Mouse (Mus musculus) adipocyte (in vitro differentiated cells): ENCODE measurements around the gene Etl4.
"Not testable (repeated sequence)": the region's sequence is repeated elsewhere in the genome, so short reads cannot be mapped to it uniquely, and the experiment has no call there.

Experiments used
- DNase-seq: peaks from one replicate; pipeline ENCODE4 v3.0.0-alpha.2; 2016; ENCODE audit warnings: low spot score

Gene Etl4

DNA sequence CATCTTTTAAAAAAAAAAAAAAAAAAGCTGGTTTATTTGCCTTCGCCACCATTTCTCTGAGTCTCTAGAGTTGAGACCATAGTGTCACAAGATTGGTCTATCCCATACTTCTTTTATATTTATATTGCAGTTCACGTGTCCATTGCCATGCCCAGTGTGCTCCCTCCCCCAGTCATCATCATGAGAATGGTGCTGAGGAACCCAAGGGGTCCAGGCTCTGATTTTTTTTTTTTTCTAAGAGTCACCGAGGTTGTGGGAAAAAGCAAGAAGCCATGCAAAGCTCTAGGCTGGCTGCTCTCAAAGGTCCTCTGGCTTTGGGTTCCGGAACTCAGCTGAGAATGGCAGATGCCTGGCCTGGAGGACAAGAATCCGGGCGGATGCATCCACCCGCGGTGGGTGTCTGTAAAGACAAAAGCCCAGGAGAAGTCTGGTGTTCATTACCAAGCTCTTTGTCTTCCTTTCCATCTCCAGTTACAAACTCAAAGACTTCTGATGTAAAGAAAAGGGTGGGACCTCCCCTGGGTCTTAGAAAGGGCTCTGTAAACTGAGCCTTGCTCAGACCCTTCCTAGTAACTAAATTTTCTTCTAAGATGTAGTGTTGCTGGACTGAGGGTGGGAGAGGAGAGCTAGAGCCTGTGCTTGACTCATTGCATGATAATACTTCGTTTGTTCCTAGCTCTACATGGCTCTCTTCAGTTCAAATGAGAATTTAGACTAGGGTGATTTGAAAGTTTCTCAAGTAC, 745.2 kb downstream of the Etl4 start:
- DNase-seq, result no peak

- no peak for DNase-seq
Observed at GRCm38 (mm10) chr2:20655341-20655612, 745.7 kb downstream of the Etl4 start.

- no peak for DNase-seq
Observed at GRCm38 (mm10) chr2:20657856-20658255, 748.3 kb downstream of the Etl4 start.

GRCm38 (mm10) chr2:20661841-20662240, 752.3 kb downstream of the Etl4 start:
- no peak for DNase-seq

- DNase-seq, result no peak
Observed at GRCm38 (mm10) chr2:20662696-20663095, 753.1 kb downstream of the Etl4 start.

DNA sequence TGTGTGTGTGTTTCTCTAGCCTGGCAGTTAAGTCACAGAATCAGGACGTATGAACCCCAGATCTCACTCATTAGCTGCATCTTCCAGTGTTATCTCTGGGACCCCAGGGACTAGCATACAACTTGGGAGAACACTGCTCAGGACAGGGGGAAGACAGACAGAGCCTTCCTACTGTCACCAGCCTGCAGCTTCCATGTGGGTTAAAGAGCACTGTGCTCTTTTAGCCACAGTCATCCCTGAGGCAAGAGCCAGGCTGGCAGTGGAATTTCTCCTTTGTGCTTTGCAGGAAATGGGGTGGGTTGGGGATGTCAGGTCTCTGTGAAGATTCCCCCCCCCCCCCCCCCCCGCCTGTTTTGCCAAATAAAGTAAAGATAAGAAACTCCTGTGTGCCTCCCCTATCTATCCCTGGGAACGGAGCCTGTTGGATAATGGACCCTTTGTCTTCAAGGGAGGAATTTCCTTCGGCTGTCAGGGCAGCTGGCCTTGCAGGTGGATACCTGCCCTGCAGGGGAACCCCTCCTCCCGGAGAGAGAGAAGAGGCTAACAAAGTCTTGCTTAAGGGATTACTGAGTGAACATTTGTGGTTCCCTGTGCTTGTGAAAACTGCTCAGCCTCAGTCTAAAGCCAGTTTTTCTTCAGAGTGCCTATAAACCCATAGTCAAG, 755.9 kb downstream of the Etl4 start:
- DNase-seq, result no peak

DNA sequence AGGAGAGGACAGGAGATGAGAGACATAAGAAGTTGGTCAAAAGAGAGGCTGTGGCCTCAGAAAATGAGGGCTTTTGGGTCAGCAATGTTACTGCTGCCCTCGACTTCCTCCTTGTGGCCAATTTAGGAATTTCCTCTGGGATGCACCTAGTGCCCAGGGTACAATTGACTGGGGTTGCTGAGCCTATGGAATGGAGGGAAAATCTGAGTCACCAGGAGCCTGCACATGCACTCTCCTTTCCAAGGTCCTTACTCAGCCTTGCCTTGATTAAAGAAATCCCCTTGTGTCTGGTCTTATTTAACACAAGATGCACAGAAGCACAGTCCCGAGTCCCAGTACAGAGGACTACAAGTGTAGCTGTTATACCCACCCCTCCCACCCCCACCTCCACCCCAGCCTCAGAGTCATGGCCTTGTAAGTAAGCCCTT, 756.5 kb downstream of the Etl4 start:
- peak; percentile 2 for DNase-seq

GRCm38 (mm10) chr2:20667876-20668275, 758.3 kb downstream of the Etl4 start:
- no peak for DNase-seq

GRCm38 (mm10) chr2:20668276-20669030, 758.9 kb downstream of the Etl4 start:
- not testable (repeated sequence) for DNase-seq

- no peak for DNase-seq
Observed at GRCm38 (mm10) chr2:20669367-20669766, 759.8 kb downstream of the Etl4 start.

GRCm38 (mm10) chr2:20671546-20672255, 762.1 kb downstream of the Etl4 start:
- DNase-seq, result no peak

DNA sequence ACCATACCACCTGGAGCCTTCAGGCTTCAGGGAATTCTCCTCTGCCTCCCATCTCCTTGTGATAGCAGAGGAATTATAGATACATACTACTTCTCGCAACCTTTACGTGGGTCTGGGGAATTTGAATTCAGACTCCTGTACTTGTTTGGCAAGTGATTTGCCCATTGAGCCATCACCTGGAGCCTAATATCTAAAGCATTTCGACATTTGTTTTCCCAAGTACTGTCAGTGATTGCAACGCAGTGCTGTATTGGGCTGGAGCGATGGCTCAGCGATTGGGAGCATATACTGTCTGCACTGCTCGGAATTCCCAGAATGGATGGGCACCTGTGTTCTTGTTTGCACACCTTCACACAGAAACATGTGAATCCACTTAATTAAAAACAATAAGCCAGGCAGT, 762.7 kb downstream of the Etl4 start:
- DNase-seq, result no peak

GRCm38 (mm10) chr2:20672803-20673603, 763.4 kb downstream of the Etl4 start:
- DNase-seq, result peak; percentile 20

- DNase-seq, result no peak
Observed at GRCm38 (mm10) chr2:20676379-20676778, 766.8 kb downstream of the Etl4 start.

DNA sequence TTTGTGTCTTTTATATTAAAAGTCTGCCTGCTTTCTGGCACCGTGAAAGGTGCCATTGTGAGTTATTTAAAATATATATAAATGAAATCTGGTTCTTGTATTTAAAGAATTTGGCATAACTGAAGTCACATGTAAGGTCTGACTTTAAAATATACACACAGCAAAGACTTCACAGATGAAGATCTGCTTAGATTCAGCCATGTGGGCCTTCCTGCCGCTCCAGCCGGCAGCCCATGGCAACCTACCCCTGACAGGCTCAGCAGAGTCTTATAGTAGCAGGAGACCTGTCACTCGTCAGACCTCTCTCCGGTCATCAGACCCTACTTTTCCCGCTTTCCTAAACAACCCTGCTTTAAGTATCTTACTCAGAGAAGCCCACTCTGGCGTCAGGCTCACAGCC, 769.2 kb downstream of the Etl4 start:
- DNase-seq, result no peak

DNA sequence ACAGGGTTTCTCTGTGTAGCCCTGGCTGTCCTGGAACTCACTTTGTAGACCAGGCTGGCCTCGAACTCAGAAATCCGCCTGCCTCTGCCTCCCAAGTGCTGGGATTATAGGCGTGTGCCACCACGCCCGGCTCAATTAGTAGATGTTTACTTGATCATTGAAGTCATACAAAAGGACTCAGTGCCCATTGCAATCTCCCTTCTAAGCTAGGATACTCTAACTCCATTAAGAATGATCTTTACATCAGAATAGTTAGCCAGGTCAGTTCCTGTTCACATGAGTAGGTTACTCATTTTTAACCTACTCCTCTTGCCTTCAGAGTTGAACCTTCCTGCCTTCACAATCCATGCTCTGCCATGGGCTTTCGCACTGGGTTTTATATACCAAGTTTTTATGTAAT, 772.6 kb downstream of the Etl4 start:
- DNase-seq, result not testable (repeated sequence)

- no peak for DNase-seq
Observed at GRCm38 (mm10) chr2:20689389-20689788, 779.8 kb downstream of the Etl4 start.

- DNase-seq, result no peak
Observed at GRCm38 (mm10) chr2:20692898-20693297, 783.3 kb downstream of the Etl4 start.

DNA sequence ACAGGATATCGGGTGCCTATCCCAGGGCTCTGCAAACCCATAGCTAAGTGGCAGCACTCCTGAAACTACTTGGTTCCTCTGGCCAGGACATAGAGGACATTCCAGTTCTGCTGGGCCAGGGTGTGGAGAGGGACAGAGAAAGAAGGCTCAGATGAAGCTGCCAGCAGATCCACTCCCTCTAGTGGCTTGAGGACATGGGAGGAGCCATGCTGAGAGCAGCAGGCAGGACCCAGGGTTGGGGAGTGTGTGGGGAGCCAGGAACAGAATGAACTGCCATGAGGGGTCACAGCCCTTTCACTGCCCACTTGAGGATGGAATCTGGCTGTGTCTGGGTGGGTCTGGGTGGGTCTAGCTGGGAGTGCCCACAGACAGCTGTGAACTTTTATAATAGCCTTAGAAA, 784.2 kb downstream of the Etl4 start:
- no peak for DNase-seq

DNA sequence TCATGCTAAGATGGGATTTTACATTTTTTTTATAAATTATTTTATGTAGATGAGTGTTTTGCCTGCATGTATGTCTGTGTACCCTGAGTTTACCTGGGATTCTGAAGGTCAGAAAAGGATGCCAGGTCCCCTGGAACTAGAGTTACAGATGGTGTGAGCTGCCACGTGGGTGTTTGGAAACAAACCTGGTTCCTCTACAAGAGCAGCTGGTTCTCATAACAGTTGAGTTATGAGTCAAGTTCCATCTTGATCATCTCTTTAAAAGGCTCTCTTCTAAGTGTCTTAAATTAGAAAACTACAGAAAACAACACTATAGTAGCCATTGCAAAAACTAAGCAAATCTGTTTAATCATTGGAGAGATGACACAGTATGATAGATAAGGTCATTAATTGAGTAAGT, 788.1 kb downstream of the Etl4 start:
- no peak for DNase-seq

- DNase-seq, result no peak
Observed at GRCm38 (mm10) chr2:20705110-20705509, 795.5 kb downstream of the Etl4 start.

- no peak for DNase-seq
Observed at GRCm38 (mm10) chr2:20710589-20710988, 801.0 kb downstream of the Etl4 start.
